Mouse (Mus musculus) monocyte, adult 5-6 weeks (primary cell): ENCODE results near the gene Lgi4. TPM values are rescaled to one million over a fixed set of nuclear protein-coding genes. Genes with fewer than 3 reads are reported as not detected.
A peak's percentile ranks its signal among the peaks of the same experiment; 100 is the strongest.

Experiments used
- ATAC-seq: fragments of 153-309, 156-312 bp; replicated peaks from 2 replicates; pipeline ENCODE4 v1.8.0; 2017; ENCODE audit warnings: mild to moderate bottlenecking; ENCODE audit not compliant: low TSS enrichment, insufficient number of reproducible peaks, severe bottlenecking, poor library complexity, low FRiP score
- total RNA-seq: library from RNA; stranded (forward); fragments of 200-1000, 200-491, 200-594 nt; gene quantifications from 3 replicates; pipeline ENCODE4 v1.2.3, GENCODE M21; 2017

Gene Lgi4
- total RNA-seq = 0.21 to 0.49 TPM (median 0.38 TPM) in 3 replicates

DNA sequence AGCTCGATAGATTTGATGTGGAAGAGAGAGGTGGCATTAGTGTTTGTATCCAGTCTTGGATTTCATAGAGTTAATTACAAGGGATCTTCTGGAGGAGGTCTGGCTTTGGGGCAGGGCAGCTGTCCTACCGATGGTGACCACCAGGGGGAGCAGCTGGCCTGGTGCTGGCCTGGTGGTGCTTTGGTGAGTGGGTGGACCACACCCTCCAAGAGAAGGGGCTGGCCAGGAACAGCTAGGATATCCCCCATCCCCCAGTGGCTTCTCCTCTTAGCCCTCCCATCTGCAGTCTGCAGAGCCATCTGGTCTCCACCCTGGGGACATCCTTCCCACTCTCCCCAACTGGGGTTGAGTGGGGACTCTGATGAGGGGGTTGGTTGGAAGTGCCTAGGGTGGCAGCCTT is at the start of gene Lgi4:
Lgi4 (plus strand) TSS at position 235 of the 400 bp plus-strand sequence.
- peak; percentile 76 for ATAC-seq

DNA sequence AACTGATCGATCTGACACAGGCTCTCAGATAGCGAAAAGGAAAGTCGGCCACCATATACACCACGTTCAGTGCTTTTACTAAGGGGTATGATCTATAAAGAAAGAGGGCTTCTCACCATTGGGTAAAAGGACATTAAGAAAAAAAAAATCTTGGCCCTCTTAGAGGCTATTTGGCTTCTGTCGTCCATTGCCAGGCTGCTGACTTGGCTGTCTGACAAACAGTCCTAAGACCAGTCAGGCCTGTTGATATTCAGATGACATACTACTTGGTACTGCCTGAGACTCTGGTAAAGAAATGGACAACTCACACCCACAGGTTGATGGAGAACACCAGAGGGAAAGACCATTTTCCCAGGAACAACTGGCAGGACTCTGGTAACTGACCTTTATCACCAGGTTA is 46.2 kb upstream of the Lgi4 start:
- no peak for ATAC-seq

DNA sequence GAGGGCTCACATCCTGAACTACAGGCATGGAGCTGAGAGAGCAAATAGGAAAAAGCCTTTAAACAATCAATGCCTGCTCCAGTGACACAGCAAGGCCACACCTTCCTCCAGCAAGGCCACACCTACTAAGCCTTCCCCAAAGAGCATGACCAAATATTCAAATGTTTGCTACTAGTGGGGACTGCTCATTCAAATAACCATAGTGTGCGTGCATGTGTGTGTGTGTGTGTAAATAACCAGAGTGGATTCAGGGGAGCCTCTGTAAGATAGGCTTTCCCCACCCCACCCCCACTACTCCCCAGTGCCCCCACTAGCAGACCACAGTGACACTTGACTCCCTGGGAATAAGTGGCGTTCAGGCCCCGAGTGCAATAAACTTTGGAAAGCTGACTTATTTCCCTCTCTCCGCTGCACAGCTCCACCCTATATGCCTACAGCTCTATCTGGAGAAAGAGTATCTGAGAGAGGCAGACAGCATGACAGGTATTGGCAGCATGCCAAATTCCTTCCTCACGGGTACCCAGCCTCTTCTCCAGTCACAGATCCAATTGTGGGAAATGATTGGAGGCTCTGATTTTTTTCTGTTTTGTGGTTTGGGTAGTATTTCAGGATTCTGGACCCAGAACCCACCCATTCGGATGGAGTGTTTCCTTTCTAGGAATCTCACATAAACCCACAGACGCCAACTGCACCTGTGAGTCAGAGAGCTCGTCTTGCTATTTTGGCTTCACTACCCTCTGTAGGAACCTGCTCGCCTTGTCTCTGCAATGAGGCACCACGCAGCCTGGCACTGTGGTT is 41.8 kb upstream of the Lgi4 start:
- peak; percentile 89 for ATAC-seq

DNA sequence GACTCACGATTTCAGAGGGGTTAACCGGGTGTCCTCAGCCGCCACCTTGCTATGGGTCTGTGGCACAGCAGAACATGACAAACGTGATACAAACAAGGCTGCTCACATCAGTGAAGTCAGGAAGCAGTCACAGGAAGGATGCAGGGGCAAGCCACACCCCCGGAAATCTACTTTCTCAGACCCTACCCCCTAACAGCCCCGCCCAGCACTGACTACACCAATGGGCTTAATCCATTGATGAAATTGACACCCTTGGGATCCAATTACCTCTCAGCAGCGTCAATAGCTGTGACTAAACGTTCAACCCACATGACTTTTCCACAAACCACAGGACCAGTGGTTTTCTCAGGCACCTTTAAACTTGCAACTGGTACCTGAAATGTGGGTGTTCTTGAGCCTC is 30.5 kb upstream of the Lgi4 start:
- ATAC-seq = no peak

DNA sequence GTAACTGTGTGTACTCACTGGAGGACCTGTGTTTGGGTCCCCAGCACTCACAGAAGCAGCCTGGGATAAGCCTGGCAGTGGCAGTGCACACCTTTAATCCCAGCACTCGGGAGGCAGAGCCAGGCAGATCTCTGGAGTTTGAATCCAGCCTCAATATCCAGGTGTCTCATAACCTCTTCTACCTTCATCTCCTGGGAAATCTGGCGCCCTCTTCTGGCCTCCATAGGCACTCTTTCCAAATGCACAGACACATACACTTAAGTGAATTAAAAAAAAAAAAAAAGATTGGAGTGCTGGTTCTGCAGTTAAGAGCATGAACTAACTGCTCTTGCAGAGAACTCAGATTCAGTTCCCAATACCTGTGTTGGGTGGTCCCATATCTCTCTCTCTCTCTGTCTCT is 28.4 kb upstream of the Lgi4 start:
- no peak for ATAC-seq

DNA sequence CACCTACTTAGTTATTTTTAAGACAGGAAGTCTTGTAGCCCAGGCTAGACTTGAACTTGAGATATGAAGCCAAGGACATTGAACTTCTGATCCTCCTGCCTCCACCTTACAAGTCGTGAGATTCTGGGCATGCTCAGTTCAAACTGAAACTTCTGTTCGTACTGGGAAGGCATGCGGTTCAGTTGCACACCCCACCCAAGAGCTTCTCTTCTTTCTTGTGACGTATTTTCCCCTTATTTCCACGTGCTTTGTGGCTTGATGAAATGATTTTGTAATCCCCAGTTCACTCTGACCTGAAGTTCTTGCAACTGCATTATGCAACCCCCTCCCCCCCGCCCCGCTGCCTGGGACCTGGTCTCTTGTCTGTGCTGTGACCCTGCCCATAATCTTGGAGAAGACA is 27.4 kb upstream of the Lgi4 start:
- ATAC-seq = peak; percentile 73

DNA sequence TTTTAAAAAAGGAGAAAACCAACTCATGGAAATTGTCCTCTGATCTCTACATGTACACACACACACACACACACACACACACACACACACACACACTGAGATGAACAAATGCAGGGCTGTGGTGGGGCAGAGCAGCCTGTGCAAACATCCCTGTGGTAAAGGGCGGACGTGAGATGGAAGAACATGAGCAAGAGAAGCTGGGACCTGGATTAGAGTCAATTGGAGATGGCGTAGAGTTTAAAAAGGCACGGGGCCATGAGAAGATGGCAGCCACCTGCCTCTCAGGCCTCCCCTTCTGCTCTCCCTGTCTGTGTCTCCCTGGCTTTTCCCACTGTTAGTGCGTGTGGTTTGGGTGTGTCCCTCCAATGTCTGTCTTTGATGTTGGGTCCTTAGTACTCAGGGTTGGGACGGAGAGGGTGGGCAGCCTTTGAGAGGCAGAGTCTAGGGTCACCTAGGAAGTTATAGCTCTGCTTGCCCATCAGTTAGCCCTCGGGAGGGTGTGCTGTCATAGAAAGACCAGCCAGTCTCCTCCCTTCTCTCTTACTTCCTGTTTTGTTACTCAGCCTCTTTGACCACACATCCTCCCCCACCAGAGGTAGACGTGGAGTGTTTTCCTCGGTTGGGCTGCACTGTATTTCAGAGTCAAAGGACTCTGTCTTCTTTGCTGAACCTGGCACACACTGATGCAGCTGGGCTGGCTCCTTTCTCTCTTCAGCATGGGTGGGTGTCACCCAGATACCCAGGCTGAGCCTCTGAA is 25.6 kb upstream of the Lgi4 start:
- peak; percentile 75 for ATAC-seq

DNA sequence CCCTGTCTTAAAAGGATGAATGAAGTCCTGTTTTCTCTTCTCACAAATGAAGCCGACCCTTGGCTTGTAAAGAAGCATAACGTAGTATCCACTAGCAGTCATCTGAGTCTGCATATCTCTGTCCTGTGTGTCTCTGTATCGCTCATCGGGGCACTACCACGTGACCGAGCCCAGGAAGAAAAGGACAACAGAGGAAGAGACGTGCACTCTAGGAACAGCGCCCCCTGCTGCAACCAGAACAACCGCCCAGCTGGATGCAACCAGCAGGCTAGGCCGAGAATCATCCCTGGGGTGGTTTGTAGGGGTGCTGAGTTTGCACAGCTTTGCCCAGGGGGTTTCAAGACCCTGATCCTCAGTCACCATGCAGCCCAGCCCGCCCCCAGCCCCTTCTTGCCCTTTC is 24.4 kb upstream of the Lgi4 start:
- no peak for ATAC-seq

DNA sequence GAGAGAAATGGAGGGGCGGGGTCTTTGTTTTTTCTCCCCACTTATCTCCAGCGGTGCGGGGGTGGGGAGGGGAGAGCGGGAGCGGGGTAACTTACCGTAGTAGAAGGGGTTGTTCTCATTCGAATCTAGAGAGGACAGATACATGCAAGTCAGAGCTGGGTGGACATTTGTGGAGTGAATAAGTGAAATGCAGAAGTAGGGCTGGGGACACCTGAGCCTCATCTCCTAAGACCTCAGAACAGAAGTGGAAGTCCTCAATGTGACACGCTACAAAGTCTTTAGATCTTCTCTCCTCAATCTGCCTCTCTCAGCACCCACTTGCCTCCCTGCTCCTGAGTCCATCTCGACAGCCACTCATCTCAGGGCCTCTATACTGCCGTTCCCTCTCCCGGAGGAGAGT is 23.9 kb upstream of the Lgi4 start:
- no peak for ATAC-seq

DNA sequence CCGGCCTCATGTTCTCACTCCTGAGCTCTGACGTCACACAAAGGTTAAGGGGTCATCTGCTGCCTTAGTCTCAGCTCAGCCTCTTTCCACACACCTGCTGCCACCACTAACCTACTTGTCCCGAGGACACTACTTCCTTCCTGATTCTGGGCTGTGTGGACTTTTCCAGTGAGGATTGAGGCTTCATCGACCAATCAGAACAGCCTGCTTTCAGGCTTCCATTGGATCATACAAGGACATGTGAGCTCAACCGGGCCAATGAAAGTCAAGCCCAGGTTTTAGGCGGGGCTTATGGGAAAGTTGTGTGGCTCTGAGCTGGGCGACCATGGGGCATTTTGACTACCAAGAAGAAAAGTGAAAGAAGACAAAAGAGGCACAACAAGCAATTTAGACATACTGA is 22.2 kb upstream of the Lgi4 start:
- ATAC-seq = no peak; the same call in 1 of the 2 replicates

DNA sequence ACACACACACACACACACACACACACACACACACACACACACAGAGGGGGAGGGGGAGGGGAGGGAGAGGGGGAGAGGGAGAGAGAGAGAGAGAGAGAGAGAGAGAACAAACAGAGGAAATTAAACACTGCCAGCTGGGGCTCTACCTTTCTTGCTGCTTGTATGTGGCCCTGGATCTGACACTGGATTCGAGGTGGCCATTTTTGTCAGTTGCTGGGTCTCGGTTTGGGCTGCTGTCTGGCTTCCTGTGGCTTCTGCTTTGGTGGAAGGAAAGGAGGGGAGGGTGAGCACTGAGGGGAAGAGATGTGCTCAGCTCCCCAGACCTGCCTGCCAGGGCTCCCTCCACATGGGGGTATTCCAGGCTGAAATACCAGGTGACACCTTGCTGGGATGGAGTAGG is 21.5 kb upstream of the Lgi4 start:
- no peak for ATAC-seq

DNA sequence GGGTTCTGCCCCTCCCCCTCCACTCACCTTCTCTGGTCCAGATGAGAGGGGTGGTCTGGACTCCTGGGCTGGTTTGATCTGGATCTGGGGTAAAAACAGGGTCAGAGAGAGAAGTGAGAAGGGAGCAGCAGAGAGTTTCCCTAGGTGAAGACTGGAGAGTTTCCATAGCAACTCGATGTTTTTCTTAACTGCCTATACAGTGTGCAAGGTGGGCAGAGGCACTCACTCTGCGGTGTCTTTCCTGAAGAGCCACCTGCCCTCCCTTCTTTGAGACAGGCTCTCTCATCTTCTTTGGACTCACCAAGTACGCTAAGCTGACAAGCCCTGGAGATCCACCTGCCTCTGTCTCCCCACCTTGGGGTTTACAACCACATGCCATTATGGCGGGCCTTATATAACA is 20.1 kb upstream of the Lgi4 start:
- no peak for ATAC-seq

DNA sequence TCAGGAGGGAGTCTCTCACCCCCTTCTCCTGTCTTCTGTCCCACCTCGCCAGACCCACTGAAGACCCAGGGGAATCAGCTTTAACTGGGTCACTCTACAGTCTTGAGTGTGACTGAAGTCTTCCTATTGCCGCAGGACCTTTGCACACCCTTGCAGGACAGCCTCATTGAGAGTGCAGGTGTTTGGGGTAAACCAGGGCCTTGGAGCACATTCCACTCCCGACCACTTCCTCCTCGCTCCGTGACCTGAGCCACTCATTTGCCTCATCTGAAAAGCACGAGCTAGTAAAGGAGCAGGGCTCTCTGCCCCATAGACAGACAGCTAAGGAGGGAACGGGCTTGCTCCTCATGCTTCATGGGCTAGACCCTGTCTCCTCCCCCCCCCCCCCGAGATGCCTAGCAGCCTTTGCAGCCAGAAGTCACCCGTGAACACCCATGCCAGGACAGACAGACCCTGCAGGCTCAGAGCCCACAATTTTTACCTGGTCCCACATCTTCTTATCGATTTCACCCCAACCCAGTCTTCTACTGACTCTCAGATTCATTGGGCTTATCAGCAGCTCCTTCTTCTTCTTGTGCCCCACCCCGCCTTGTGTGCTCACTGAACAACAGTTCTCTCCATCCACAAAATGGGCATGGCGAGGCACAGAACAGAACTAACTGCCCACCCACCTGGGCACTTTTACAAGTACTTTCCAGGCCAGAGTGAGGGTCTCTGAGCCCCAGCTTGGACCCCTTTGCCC is 18.7 kb upstream of the Lgi4 start:
- no peak for ATAC-seq

DNA sequence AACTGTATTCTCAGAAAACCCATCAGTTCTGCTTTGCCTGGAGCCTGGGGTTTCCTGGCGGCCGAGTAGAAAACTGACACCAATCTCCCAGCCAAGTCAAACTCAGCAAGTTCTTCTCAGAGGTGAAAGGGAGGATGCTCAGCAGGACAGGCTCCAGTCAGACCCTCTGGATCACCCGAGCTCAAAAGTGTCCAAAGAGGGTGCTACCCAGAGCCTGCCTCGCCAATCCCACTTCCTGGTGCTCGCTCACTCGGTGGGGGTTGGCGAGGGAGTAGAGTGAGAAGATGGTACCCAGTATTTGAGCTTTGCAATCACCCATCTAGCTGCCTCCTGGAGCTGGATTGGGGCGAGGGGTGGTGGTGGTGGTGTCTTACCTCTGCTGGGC is 18.1 kb upstream of the Lgi4 start:
- ATAC-seq = 0 out of 2 replicates have a peak, but pooled peaks have one; percentile 1

DNA sequence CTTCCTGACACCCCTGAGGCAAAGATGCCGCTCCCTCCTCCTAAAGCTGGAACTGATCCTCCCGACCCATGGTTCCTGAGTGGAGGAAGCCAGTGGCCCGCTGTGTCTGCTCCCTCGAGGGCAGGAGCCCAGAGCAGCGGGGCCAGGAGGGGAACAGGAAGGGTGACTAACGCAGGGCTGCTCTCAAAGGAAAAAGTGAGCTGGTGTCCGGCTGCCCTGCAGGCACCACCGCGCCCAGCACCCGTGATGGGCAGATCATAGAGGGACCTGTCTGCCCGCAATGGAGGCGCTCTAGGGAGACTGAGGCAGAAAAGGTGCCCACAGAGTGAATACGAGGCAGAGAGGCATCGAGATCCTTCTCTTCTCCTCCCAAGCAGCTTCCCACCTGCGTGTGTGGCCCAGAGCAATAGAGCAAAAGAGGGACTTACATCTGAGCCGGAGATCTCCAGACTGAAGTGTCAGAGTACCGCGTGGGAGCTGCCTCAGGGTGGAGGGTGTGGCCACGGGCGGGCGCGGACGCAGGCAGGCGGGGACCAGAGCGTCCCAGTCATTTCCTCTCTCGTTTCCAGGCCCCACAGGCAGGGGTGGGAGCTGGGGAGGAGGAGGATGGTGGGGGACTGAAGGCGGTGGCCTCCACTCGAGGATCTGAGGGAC is 17.4 kb upstream of the Lgi4 start:
- peak; percentile 72 for ATAC-seq

DNA sequence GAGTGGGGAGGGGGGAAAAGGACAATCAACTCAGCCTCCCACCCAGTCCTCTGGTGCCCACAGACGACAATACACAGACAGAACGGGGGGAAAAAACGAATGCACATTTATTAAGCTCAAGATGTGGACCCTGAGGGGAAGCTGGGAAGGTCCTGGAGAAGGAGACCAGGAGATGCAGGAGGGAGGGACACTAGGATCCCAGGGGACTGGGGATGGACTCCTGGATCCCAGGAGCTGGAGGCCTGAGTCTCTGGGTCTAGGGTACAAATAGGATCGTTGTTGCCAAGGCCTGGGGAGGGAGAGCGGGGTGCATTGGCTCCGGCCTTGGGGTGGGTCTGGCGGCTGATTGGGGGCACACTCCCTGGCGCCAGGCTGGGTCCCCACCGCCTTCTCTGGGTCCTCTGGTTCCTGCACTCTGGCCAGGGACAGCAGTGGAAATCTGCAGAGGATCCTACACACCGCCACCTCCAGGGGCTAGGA is 16.7 kb upstream of the Lgi4 start, which contains the start of gene Fxyd5:
Fxyd5 (minus strand) TSS at position 51 of the 480 bp plus-strand sequence.
- no peak for ATAC-seq

DNA sequence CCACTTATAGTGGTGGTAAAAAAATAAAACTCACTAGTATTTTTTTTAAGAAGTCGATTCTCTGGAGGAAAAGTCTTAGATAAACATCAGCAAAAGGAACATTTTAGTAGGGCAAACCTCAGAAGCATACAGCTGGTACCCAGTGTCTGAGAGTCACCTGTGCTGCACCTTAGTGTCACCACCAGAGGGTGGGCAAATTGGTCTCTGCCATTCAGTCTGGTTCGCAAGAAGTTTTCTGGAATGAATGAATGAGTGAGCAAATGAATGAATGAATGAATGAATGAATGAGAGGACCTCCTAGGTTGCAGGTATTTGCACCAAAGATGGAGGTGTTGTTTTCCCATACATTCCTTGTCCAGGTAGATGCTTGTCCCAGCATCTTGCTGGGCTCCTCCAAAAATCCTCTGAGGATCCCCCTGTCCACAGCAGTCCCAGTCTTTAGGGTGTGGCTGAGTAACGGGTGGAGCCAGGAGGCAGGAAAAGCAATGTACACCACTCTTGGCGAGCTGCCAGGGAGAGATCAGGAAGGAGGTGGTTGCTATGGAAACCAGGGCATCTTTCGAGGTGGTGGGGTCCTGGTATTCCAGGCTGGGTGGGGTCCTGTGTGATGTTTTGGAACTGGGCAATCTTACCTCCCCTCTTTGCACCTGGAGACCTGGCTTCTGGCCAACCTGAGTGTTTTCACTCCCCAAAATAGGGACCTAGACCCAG is 9.9 kb upstream of the Lgi4 start:
- ATAC-seq = no peak

DNA sequence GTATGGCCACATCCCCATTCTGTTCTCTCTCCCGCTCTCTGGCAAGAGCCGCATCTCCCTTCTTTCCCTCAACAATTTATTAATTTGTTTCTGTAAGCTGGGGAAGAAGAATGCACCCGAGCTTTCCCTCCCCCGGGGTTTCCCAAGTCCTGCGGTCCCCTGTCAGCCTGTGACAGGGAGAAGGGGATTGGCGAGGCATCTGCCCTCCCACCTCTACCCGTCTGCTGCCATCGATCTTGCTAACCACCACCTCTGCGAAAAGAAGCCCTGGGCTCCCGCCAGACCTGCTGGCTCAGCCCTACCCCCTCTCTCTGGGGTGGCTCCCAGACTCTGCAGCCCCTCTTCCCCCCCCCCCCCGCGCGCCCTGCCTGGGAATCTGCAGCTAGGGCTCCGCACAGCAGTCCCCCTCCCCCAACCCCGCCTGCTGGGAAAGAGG is 9.3 kb upstream of the Lgi4 start:
- no peak for ATAC-seq
